Mouse (Mus musculus): ENCODE data around the gene Pou2f3.

DNA sequence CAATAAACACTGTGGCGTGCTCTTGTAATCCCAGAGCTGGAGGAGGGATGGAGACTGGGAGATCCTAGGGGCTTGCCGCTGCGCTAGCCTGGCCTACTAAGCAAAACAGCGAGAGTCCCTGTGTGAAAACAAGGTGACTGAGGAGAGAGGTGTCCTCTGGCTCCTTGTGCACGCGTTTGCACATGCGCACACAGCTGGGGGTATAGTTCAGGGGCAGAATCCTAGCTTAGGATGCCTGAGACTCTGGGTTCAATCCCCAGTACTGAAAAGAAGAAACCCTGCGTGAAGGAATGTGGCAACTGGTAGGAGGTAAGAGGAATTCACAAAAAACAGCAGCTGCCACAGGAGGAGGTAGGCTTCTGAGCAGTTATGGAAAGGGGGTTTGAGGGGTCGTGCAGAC, 16.2 kb downstream of the Pou2f3 start:
- no peak for TF ChIP-seq CTCF (IDR thresholded peaks at IDR 0.05; ENCODE audit: low read depth, low read length)
- TF ChIP-seq GATA1 (IDR thresholded peaks at IDR 0.05; ENCODE audit: borderline replicate concordance, low read length), result no peak
